Mouse (Mus musculus) adrenal gland, postnatal 36 days (tissue): Measurements from ENCODE around the gene Olfr912. TPM values are rescaled to one million over a fixed set of nuclear protein-coding genes. Genes with fewer than 3 reads are reported as not detected.

Experiments used
- DNase-seq, 2 experiments: peaks; one replicate each; pipeline ENCODE4 v3.0.0; 2021; ENCODE audit warnings: mixed read lengths in 1 of 2
- long read RNA-seq, 2 experiments: library from polyadenylated mRNA; stranded (forward); transcript quantifications; one replicate each; pipeline ENCODE4 v2.0.0; 2021; ENCODE audit warnings: borderline sequencing depth in 2 of 2
- total RNA-seq, 2 experiments: library from RNA; stranded (reverse); gene quantifications; 2 replicates each; pipeline ENCODE4 v1.2.3; 2021

Olfr912 gene
- not detected for total RNA-seq
- long read RNA-seq, experiment 1: 0 reads
- long read RNA-seq, experiment 2: 0 reads

- DNase-seq: no peak
These were observed at the start of gene Olfr912 for GRCm38 (mm10) chr9:38579878-38580277. Gene Olfr912 (plus strand): TSS chr9:38580178.

GRCm38 (mm10) chr9:38537549-38537948 lies 42.4 kb upstream of the Olfr912 start, which contains the start of gene Olfr910:
Gene Olfr910 (plus strand): TSS chr9:38537849.
- no peak for DNase-seq

DNA sequence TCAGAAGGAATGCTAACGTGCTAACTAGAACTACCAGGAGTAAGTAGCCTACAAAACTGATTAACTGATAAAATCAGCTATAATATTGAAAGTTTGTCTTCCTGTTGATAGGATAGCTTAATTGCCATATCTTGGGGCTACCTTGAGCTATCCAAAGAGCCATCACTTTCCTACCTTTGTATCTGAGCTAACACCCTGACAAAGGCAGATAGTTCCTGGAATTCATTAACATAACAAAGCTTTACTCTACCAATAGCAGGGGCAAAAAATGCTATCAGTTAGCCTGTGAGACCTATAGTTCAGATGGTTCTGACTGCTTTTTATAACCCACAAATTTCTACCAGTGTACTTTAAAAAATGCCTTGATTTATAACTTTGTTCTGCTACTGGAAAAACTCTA lies 11.1 kb downstream of the Olfr912 start:
- DNase-seq: no peak

DNA sequence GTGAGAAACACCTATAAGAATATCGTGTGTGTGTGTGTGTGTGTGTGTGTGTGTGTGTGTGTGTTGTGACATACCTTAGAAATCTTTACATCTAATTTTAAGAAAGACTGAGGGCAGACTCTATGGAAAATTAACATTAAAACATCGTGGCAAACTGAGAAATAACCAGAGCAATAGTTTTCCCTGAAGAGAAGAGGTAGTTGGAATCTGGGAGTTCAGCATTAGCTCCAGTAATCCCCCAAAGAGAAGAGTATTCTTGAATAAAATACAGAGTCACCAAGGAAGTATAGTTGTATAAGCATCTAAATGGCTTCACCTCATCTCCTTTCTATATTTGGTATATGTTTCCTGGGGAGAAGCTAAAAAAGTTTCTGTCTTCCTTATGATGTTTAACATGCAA lies 12.5 kb downstream of the Olfr912 start, which contains the start of gene Olfr913:
Olfr913 (plus strand) TSS at position 301 of the 400 bp plus-strand sequence.
- DNase-seq: no peak

- DNase-seq: no peak
These were observed 24.8 kb downstream of the Olfr912 start, which contains the start of gene Olfr914 for GRCm38 (mm10) chr9:38604802-38605201. Gene Olfr914 (plus strand): TSS chr9:38605102.

- peak in 1 of 2 experiments; percentile 1 for DNase-seq
These were observed 52.4 kb downstream of the Olfr912 start for GRCm38 (mm10) chr9:38632406-38632805.

Other genes with a start within 250 kb of the Olfr912 start
- not detected for gene Olfr898, start 231.8 kb upstream of the Olfr912 start, total RNA-seq
- gene Olfr250, start 213.3 kb upstream of the Olfr912 start, total RNA-seq: not detected
- gene Olfr251, start 203.1 kb upstream of the Olfr912 start, total RNA-seq: not detected
- not detected for gene Olfr147, start 178.5 kb upstream of the Olfr912 start, total RNA-seq
- gene Olfr901, start 150.7 kb upstream of the Olfr912 start, total RNA-seq: not detected
- not detected for gene Olfr902, start 132.5 kb upstream of the Olfr912 start, total RNA-seq
- gene Olfr904, start 117.0 kb upstream of the Olfr912 start, total RNA-seq: not detected
- under 1 TPM in 1 of 2 experiments, not detected in 1; 0.13 TPM for gene Olfr905, start 109.1 kb upstream of the Olfr912 start, total RNA-seq
- gene Olfr906, start 93.1 kb upstream of the Olfr912 start, total RNA-seq: not detected
- gene Olfr907, start 84.4 kb upstream of the Olfr912 start, total RNA-seq: not detected
- not detected for gene Olfr911-ps1, start 58.6 kb upstream of the Olfr912 start, total RNA-seq
- not detected for gene Olfr910, start 42.3 kb upstream of the Olfr912 start, total RNA-seq
- gene Olfr913, start 12.6 kb downstream of the Olfr912 start, total RNA-seq: not detected
- not detected for gene Olfr914, start 24.9 kb downstream of the Olfr912 start, total RNA-seq
- not detected for gene Olfr916, start 79.7 kb downstream of the Olfr912 start, total RNA-seq
- gene Olfr917, start 85.7 kb downstream of the Olfr912 start, total RNA-seq: not detected
- gene Olfr918, start 94.4 kb downstream of the Olfr912 start, total RNA-seq: not detected
- not detected for gene Olfr919, start 123.5 kb downstream of the Olfr912 start, total RNA-seq
- gene Vwa5a, start 138.1 kb downstream of the Olfr912 start, total RNA-seq: 10 to 100 TPM; 41.1 to 48.3 TPM
- under 1 TPM; 0.23 to 0.40 TPM for gene Olfr920, start 172.1 kb downstream of the Olfr912 start, total RNA-seq
- not detected for gene Olfr921, start 192.9 kb downstream of the Olfr912 start, total RNA-seq
- gene Olfr922, start 234.4 kb downstream of the Olfr912 start, total RNA-seq: not detected
- gene Olfr923, start 246.4 kb downstream of the Olfr912 start, total RNA-seq: not detected